Mouse (Mus musculus) lung, adult 2 months (tissue): ENCODE results near the gene Rapgef5. TPM values are rescaled to one million over a fixed set of nuclear protein-coding genes. Genes with fewer than 3 reads are reported as not detected.

Experiments used
- DNase-seq: peaks from one replicate; pipeline ENCODE4 v3.0.0; 2022
- H3K4me1 ChIP-seq: fragments of 200-500 bp; 2 replicates; pipeline ENCODE4 v1.6.1; 2011; ENCODE audit warnings: low read length; ENCODE audit not compliant: control insufficient read depth, insufficient read depth
- H3K4me3 ChIP-seq: fragments of 200-500 bp; replicated peaks from 2 replicates; pipeline ENCODE3; 2011; ENCODE audit warnings: low read depth, mild to moderate bottlenecking, control low read depth, low read length; ENCODE audit errors: extremely low read depth
- CTCF ChIP-seq: fragments of 200-500 bp; IDR thresholded peaks from 2 replicates; pipeline ENCODE4 v1.5.1; 2011; ENCODE audit warnings: mild to moderate bottlenecking, low read length, control low read depth; ENCODE audit not compliant: insufficient read depth
- POLR2A ChIP-seq: fragments of 200-500 bp; IDR thresholded peaks from 2 replicates; pipeline ENCODE4 v1.6.1; 2011; ENCODE audit warnings: low read depth, mild to moderate bottlenecking, control low read depth, low read length, borderline replicate concordance; ENCODE audit errors: extremely low read depth
- WGBS: fragments of 180-500 bp; shearing (Covaris S2); methylation state at CpG from one replicate; pipeline ENCODE4 v1.1.7; 2018; 5-methylcytosine and 5-hydroxymethylcytosine counted together
- polyA plus RNA-seq: library from polyadenylated mRNA; depleted of rRNA; stranded (reverse); fragments of >200 nt; gene quantifications from 2 replicates; pipeline ENCODE4 v1.2.3, GENCODE M21; 2012

Gene Rapgef5
- polyA plus RNA-seq, 1 experiment = 56.6 TPM

- DNase-seq = no peak
- Histone ChIP-seq H3K4me3 (no peak overlapping the region), H3K4me1 (peaks cover 11% of the 10 kb centered on the region)
- WGBS = 50% methylated on average over 14 of the region's 14 CpGs
- TF ChIP-seq CTCF (no peak), POLR2A (no peak)
These were observed 204.8 kb downstream of the Rapgef5 start for GRCm38 (mm10) chr12:117720794-117721747.

GRCm38 (mm10) chr12:117721748-117722150, 205.5 kb downstream of the Rapgef5 start:
- no peak for TF ChIP-seq CTCF
- TF ChIP-seq POLR2A = no peak
- no peak overlapping the region for H3K4me3 ChIP-seq
- WGBS = 43% methylated on average over 6 of the region's 6 CpGs
- H3K4me1 ChIP-seq = peaks cover 11% of the 10 kb centered on the region
- no peak for DNase-seq

- WGBS = 89% methylated on average over 4 of the region's 4 CpGs
- no peak for DNase-seq
- TF ChIP-seq CTCF (no peak), POLR2A (no peak)
- Histone ChIP-seq H3K4me3 (no peak overlapping the region), H3K4me1 (peaks cover 13% of the 10 kb centered on the region)
These were observed 208.7 kb downstream of the Rapgef5 start for GRCm38 (mm10) chr12:117725011-117725410.

GRCm38 (mm10) chr12:117727481-117728177, 211.3 kb downstream of the Rapgef5 start:
- H3K4me1 ChIP-seq = peaks cover 4% of the 10 kb centered on the region
- 80% methylated on average over 8 of the region's 8 CpGs for WGBS
- no peak for DNase-seq
- TF ChIP-seq CTCF (no peak), POLR2A (no peak)
- no peak overlapping the region for H3K4me3 ChIP-seq

GRCm38 (mm10) chr12:117728178-117728611, 211.9 kb downstream of the Rapgef5 start:
- no peak for DNase-seq
- TF ChIP-seq POLR2A (no peak), CTCF (no peak)
- peaks cover 4% of the 10 kb centered on the region for H3K4me1 ChIP-seq
- no peak overlapping the region for H3K4me3 ChIP-seq
- WGBS = 15% methylated on average over 3 of the region's 3 CpGs

GRCm38 (mm10) chr12:117733611-117734010, 217.3 kb downstream of the Rapgef5 start:
- TF ChIP-seq POLR2A (no peak), CTCF (no peak)
- Histone ChIP-seq H3K4me3 (no peak overlapping the region), H3K4me1 (no peaks in the 10 kb centered on the region)
- no peak for DNase-seq

GRCm38 (mm10) chr12:117736130-117736529, 219.9 kb downstream of the Rapgef5 start:
- TF ChIP-seq POLR2A = no peak
- no peak for TF ChIP-seq CTCF
- DNase-seq = no peak
- WGBS = 66% methylated on average over 3 of the region's 3 CpGs
- Histone ChIP-seq H3K4me3 (no peak overlapping the region), H3K4me1 (no peaks in the 10 kb centered on the region)

- Histone ChIP-seq H3K4me3 (no peak overlapping the region), H3K4me1 (no peaks in the 10 kb centered on the region)
- no peak for DNase-seq
- no peak for TF ChIP-seq CTCF
- TF ChIP-seq POLR2A = no peak
- WGBS = 57% methylated on average over 2 of the region's 2 CpGs
These were observed 220.6 kb downstream of the Rapgef5 start for GRCm38 (mm10) chr12:117736928-117737327.

GRCm38 (mm10) chr12:117737332-117738031, 221.2 kb downstream of the Rapgef5 start:
- Histone ChIP-seq H3K4me1 (no peaks in the 10 kb centered on the region), H3K4me3 (no peak overlapping the region)
- 63% methylated on average over 11 of the region's 11 CpGs for WGBS
- no peak for DNase-seq
- TF ChIP-seq POLR2A (no peak), CTCF (no peak)
